Comparison of ENCODE assay signal across 14 mouse cellular contexts in the genomic region with DNA sequence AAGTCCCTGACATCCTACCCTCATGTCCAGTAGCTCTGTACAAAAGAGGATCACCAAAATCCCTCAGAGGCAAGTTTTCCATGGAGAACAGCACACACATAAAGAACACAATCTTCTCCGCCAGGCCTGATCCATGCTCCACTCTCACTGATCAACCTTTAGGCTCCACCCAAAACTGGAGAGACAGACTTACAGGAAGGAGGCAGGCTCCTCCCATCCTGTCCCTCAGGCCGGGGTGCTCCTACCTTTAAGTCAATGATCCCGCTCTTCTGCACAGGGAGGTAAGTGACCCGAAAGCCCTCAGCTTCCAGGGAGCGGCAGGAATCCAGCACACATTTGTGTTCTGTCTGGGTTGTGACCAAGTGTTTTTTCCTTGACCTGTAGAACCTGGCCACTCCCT.
"Had no signal": no experiment of that assay in that cellular context is flagged by ENCODE, and none has a peak within 500 bp of the region (broad histone marks: within the 10 kb centered on the region; RNA-seq: fewer than 3 reads in every experiment).

No protein-coding gene starts in this region.

- ATAC-seq: liver, postnatal 0 days; lung, postnatal 0 days; midbrain, embryonic 16.5 days had no signal

- DNase-seq: liver, postnatal 0 days; lung, adult 2 months; lung, postnatal 14 days; lung, postnatal 36 days; midbrain, embryonic 14.5 days; retina, postnatal 1 day; right cerebral cortex, adult 18-20 months; right cerebral cortex, postnatal 25 days; right cerebral cortex, postnatal 4 days; spleen, adult 18-20 months; thymus, adult 2 months; thymus, postnatal 36 days had no signal
